Mouse (Mus musculus): ENCODE results near the gene Adamts16. TPM values are rescaled to one million over a fixed set of nuclear protein-coding genes. Genes with fewer than 3 reads are reported as not detected.

Gene Adamts16
- polyA plus RNA-seq, 1 experiment from 2014 or later, result 1.1 TPM

DNA sequence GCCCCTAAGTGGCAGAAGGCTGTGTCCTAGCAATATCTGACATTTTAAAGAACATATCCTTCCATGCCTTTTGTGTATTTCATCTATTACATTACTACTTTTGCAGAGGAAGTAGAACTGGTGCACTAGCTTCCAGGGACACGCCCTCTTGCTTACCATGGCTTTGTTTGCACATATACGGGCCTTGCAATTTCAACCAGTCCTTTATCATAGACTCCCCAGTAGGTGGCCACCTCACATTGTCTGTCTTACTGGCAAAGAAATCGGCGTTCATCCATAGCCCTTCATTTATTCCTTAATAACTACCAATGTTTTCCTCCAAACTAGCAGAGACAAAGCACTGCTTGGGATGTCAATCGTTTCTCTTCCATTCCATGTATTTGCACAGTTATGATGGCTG lies 125.6 kb downstream of the Adamts16 start:
- H3K27ac ChIP-seq (ENCODE audit: low read length), result no peak overlapping the region
- H3K36me3 ChIP-seq (ENCODE audit: control insufficient read depth, insufficient read depth), result no peaks in the 10 kb centered on the region
- no peak overlapping the region for H3K4me3 ChIP-seq (replicated peaks; ENCODE audit: low read length)
- no peaks in the 10 kb centered on the region for H3K27me3 ChIP-seq (replicated peaks; ENCODE audit: control insufficient read depth, insufficient read depth, low read length)
- ATAC-seq, result no peak
- no peak overlapping the region for H3K9ac ChIP-seq (replicated peaks; ENCODE audit: low read depth, low read length)
- 72% methylated on average over 5 of the region's 5 CpGs for WGBS
- H3K4me2 ChIP-seq (ENCODE audit: low read length), result no peak overlapping the region
- no peaks in the 10 kb centered on the region for H3K9me3 ChIP-seq (ENCODE audit: control insufficient read depth, low read length)
- peaks cover 6% of the 10 kb centered on the region; the same call in 1 of the 2 replicates for H3K4me1 ChIP-seq (replicated peaks; ENCODE audit: control insufficient read depth, insufficient read depth, low read length)

DNA sequence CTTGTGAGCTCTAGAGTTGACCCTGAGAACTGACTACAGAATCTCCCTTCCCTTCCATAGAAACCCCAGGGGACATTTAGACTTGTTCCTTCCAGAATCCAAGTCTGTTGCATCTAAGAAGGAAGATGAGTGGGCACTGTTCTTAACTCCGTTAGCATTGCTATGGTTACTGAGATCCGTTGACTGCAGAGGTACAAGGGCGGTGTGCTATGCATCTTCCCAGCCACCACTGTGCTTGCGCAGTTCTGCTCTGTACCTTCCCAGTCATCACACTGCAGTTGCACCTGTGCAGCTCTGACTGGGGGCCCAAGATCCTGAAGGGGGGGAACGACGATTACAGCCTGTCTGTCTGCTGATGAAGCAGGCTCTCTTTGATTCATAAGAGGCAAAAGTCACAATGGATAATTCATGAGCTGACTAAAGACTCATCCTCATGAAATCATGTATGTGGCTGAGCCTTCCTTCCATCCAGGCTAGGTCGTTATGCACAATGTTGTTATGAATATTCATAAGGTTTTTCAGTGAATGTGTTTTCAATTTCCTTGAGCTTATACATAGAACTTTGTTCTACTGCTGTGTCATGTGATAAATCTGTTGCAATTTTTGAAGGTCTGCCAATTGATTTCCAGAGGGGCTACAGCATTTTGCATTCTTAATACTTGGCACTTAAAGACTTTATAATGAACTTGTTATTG lies 127.4 kb downstream of the Adamts16 start:
- Histone ChIP-seq H3K4me1 (replicated peaks; ENCODE audit: control insufficient read depth, insufficient read depth, low read length) (peaks cover 6% of the 10 kb centered on the region; the same call in 1 of the 2 replicates), H3K4me2 (ENCODE audit: low read length) (no peak overlapping the region), H3K9ac (replicated peaks; ENCODE audit: low read depth, low read length) (no peak overlapping the region), H3K27me3 (replicated peaks; ENCODE audit: control insufficient read depth, insufficient read depth, low read length) (no peaks in the 10 kb centered on the region), H3K27ac (ENCODE audit: low read length) (peak overlapping the region; percentile 53), H3K9me3 (ENCODE audit: control insufficient read depth, low read length) (no peaks in the 10 kb centered on the region), H3K4me3 (replicated peaks; ENCODE audit: low read length) (no peak overlapping the region), H3K36me3 (ENCODE audit: control insufficient read depth, insufficient read depth) (no peaks in the 10 kb centered on the region)
- peak; percentile 95 for ATAC-seq
- 48% methylated on average over 7 of the region's 7 CpGs for WGBS

DNA sequence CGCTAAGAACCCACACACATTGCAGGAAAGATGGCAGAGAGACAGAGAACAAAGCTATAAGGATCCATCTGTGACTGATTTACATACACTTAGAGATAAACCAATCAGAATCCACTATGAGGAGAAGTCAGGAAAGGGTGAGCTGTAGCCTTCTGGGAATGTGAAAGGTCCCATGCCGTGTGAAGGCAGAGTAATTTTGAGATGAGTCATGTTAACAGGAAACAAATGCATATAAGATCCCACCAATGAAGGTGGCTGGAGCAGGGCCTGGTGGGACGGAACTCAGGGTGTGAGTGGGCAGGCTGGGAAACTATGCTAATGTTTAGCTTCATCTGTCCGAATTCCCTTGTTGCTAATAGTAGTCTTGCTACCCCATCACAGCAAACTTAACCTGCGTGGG lies 128.3 kb downstream of the Adamts16 start:
- ATAC-seq, result no peak
- Histone ChIP-seq H3K4me2 (ENCODE audit: low read length) (no peak overlapping the region), H3K9ac (replicated peaks; ENCODE audit: low read depth, low read length) (no peak overlapping the region), H3K4me3 (replicated peaks; ENCODE audit: low read length) (no peak overlapping the region), H3K27me3 (replicated peaks; ENCODE audit: control insufficient read depth, insufficient read depth, low read length) (no peaks in the 10 kb centered on the region), H3K4me1 (replicated peaks; ENCODE audit: control insufficient read depth, insufficient read depth, low read length) (peaks cover 6% of the 10 kb centered on the region; the same call in 1 of the 2 replicates), H3K27ac (ENCODE audit: low read length) (no peak overlapping the region), H3K9me3 (ENCODE audit: control insufficient read depth, low read length) (no peaks in the 10 kb centered on the region), H3K36me3 (ENCODE audit: control insufficient read depth, insufficient read depth) (no peaks in the 10 kb centered on the region)
- 83% methylated on average over 5 of the region's 5 CpGs for WGBS

DNA sequence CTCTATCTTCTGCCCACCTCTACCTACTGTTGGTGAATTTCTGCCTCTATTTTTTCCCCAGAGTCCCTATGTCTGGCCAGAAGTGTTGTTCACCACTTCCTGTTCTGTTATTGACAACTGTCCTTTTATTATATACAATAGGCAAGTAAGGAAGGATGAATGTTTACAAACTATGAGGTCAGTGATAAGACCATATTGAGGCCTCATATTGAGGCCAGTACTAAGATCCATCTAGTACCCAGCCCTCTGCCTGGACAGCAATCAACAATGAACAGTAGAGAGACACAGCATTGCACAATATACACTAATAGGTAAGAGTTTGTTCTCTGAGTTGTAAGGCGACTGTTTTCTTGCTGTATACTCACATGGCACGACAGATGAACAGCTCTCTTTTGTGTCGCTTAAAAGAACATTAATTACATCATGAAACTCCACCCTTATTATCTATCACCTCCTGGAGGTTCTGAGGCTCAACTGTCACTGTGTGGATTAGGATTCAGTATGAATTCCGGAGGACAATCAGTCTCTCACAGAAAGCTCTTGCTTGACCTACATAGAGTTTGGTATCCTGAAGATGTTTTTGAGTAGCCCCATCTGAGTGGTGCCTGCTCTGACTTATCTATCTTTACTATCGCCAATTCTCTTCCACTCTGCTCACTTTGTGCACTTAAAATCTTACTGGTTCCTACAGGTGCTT lies 134.3 kb downstream of the Adamts16 start:
- Histone ChIP-seq H3K4me2 (ENCODE audit: low read length) (no peak overlapping the region), H3K4me3 (replicated peaks; ENCODE audit: low read length) (no peak overlapping the region), H3K36me3 (ENCODE audit: control insufficient read depth, insufficient read depth) (no peaks in the 10 kb centered on the region), H3K9me3 (ENCODE audit: control insufficient read depth, low read length) (no peaks in the 10 kb centered on the region), H3K4me1 (replicated peaks; ENCODE audit: control insufficient read depth, insufficient read depth, low read length) (no peaks in the 10 kb centered on the region), H3K9ac (replicated peaks; ENCODE audit: low read depth, low read length) (no peak overlapping the region), H3K27ac (ENCODE audit: low read length) (no peak overlapping the region), H3K27me3 (replicated peaks; ENCODE audit: control insufficient read depth, insufficient read depth, low read length) (no peaks in the 10 kb centered on the region)
- no peak for ATAC-seq
- 84% methylated on average over 5 of the region's 5 CpGs for WGBS

DNA sequence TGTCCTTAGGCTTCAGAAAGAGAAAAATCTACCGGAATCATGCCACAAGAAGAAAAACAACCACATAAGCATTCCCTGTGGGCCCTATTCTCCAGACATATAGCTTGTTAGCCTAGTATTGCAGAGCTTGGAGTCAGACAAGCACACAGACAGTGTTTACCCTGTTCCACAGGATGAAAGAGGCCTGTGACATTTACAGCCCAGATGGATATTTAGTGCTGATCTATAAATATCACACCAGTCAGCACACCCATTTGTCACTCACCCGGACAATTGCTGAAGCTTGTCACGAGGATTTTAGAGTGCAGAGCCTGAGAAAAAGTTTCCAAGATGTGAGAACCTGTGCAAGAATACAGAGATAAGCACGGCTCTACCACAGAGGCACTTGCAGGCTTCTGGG lies 138.7 kb downstream of the Adamts16 start:
- Histone ChIP-seq H3K4me1 (replicated peaks; ENCODE audit: control insufficient read depth, insufficient read depth, low read length) (no peaks in the 10 kb centered on the region), H3K36me3 (ENCODE audit: control insufficient read depth, insufficient read depth) (no peaks in the 10 kb centered on the region)
- 76% methylated on average over 4 of the region's 4 CpGs for WGBS

DNA sequence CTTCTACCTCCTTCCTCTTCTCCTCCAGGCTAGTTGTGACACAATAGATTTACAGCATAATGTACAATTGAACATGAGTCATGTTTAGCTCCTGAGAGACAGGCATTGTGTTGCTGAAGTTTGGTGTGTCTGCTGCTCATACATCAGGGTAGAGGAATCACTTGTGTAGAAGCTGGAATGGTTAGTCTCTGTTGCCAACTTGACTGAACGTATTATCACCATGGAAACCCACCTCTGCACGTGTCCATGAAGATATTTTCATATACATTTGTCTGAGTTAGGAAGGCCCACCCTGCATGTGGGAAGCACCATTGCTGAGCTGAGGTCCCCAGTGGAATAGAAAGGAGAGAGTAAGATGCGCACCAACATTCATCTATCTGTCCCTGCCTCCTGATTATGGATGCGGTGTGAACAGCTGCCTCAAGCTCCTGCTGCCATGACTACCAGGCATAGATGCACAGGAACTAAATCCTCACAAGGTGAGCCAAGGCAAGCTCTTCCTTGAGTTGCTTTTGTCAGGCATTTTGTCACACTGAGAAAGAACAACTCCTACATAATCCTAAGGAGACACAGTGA lies 142.7 kb downstream of the Adamts16 start:
- no peak overlapping the region for H3K27ac ChIP-seq (ENCODE audit: low read length)
- H3K4me2 ChIP-seq (ENCODE audit: low read length), result no peak overlapping the region
- no peaks in the 10 kb centered on the region for H3K4me1 ChIP-seq (replicated peaks; ENCODE audit: control insufficient read depth, insufficient read depth, low read length)
- ATAC-seq, result peak; percentile 26; the same call in 1 of the 2 replicates
- H3K9ac ChIP-seq (replicated peaks; ENCODE audit: low read depth, low read length), result no peak overlapping the region
- no peak overlapping the region for H3K4me3 ChIP-seq (replicated peaks; ENCODE audit: low read length)
- H3K9me3 ChIP-seq (ENCODE audit: control insufficient read depth, low read length), result no peaks in the 10 kb centered on the region
- no peaks in the 10 kb centered on the region for H3K27me3 ChIP-seq (replicated peaks; ENCODE audit: control insufficient read depth, insufficient read depth, low read length)
- no peaks in the 10 kb centered on the region for H3K36me3 ChIP-seq (ENCODE audit: control insufficient read depth, insufficient read depth)
- 69% methylated on average over 4 of the region's 4 CpGs for WGBS

More for the DNA sequence above, 138.7 kb downstream of the Adamts16 start:
- ATAC-seq, result no peak
- Histone ChIP-seq H3K27me3 (replicated peaks; ENCODE audit: control insufficient read depth, insufficient read depth, low read length) (no peaks in the 10 kb centered on the region), H3K27ac (ENCODE audit: low read length) (no peak overlapping the region), H3K9me3 (ENCODE audit: control insufficient read depth, low read length) (no peaks in the 10 kb centered on the region), H3K9ac (replicated peaks; ENCODE audit: low read depth, low read length) (no peak overlapping the region), H3K4me2 (ENCODE audit: low read length) (no peak overlapping the region), H3K4me3 (replicated peaks; ENCODE audit: low read length) (no peak overlapping the region)

DNA sequence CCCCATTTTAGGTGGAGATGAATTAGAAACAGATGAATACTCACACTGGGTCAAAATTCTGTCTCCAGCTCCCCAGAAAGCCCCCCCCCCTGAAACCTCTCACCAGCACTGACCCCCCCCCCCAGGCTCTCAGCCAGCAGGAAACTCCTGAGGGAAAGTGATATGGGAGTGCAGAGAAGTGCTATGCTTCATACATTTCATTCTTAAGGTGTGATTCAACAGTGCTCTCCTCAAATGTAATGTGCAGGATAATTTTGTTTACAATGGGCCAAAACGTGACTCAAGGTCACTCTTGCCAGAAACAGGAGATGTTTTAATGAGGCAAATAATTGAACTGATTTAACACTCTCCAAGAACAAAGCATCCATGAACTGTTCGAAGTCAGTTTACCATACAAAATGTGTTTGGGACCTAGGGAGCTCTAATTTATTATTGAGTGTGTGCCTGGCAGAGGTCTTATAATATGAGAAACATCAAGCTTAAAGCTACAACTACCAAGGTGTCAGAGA lies 152.1 kb downstream of the Adamts16 start:
- no peak for ATAC-seq
- H3K9me3 ChIP-seq (ENCODE audit: control insufficient read depth, low read length), result no peaks in the 10 kb centered on the region
- no peaks in the 10 kb centered on the region for H3K27me3 ChIP-seq (replicated peaks; ENCODE audit: control insufficient read depth, insufficient read depth, low read length)
- 26% methylated on average over 2 of the region's 2 CpGs for WGBS
- no peaks in the 10 kb centered on the region for H3K4me1 ChIP-seq (replicated peaks; ENCODE audit: control insufficient read depth, insufficient read depth, low read length)
- no peak overlapping the region for H3K4me2 ChIP-seq (ENCODE audit: low read length)
- H3K36me3 ChIP-seq (ENCODE audit: control insufficient read depth, insufficient read depth), result no peaks in the 10 kb centered on the region
- H3K9ac ChIP-seq (replicated peaks; ENCODE audit: low read depth, low read length), result no peak overlapping the region
- no peak overlapping the region for H3K27ac ChIP-seq (ENCODE audit: low read length)
- no peak overlapping the region for H3K4me3 ChIP-seq (replicated peaks; ENCODE audit: low read length)

DNA sequence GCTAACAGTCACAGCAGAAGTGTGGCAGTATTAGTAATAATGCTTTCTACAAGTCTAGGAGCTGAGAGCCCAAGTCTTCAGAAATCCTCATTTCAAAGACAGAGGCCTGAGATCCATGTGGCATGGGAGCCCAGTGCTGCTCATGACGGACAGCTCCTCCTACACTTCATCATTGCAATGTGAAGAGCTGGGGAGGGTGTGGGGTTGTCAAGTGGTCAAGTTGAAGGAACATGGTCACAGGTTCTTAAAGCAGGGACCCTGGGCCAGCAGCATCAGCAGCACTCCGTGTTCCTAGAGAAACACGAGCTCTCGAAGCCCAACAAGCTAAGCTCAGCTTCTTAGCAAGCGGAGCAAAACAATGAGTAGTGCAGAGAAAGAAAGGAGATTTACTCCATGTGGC lies 155.8 kb downstream of the Adamts16 start:
- Histone ChIP-seq H3K4me2 (ENCODE audit: low read length) (no peak overlapping the region), H3K9ac (replicated peaks; ENCODE audit: low read depth, low read length) (no peak overlapping the region), H3K4me3 (replicated peaks; ENCODE audit: low read length) (no peak overlapping the region), H3K27me3 (replicated peaks; ENCODE audit: control insufficient read depth, insufficient read depth, low read length) (no peaks in the 10 kb centered on the region), H3K27ac (ENCODE audit: low read length) (no peak overlapping the region), H3K36me3 (ENCODE audit: control insufficient read depth, insufficient read depth) (no peaks in the 10 kb centered on the region), H3K9me3 (ENCODE audit: control insufficient read depth, low read length) (no peaks in the 10 kb centered on the region), H3K4me1 (replicated peaks; ENCODE audit: control insufficient read depth, insufficient read depth, low read length) (no peaks in the 10 kb centered on the region)
- ATAC-seq, result no peak
- 68% methylated on average over 5 of the region's 5 CpGs for WGBS

DNA sequence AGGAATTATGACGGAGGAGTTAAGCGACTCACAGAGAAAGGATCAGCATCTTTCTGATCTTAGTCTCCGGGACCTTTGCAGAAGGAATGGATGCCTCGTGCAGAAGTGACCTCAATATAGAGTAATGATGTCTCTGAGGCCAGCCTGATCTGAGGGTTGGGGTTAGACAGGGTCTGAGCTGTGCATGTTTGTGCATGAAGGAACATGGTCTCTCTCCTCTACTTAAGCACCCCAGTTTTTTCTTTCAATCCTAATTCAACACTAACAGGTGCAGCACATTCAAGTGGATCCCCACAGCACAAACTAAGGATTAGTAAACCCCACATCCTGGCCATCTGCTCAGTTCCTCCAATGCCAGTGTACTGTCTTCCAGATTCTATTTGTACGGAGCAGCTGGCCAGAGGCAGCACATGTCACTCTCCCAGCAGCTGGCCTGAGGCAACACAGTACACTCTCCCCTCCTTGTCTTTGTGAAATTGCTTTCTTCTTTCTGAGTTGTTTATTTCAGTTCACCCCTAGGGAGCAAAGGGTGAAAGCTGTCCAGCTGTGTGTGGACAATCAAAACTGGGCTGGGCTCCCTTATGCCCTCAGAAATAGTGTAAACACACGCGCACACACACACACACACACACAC lies 156.5 kb downstream of the Adamts16 start:
- H3K4me2 ChIP-seq (ENCODE audit: low read length), result no peak overlapping the region
- no peak overlapping the region for H3K9ac ChIP-seq (replicated peaks; ENCODE audit: low read depth, low read length)
- no peaks in the 10 kb centered on the region for H3K9me3 ChIP-seq (ENCODE audit: control insufficient read depth, low read length)
- no peak overlapping the region for H3K4me3 ChIP-seq (replicated peaks; ENCODE audit: low read length)
- H3K4me1 ChIP-seq (replicated peaks; ENCODE audit: control insufficient read depth, insufficient read depth, low read length), result no peaks in the 10 kb centered on the region
- 67% methylated on average over 7 of the region's 7 CpGs for WGBS
- 0 out of 2 replicates have a peak, but pooled peaks have one; percentile 38 for ATAC-seq
- no peaks in the 10 kb centered on the region for H3K36me3 ChIP-seq (ENCODE audit: control insufficient read depth, insufficient read depth)
- H3K27me3 ChIP-seq (replicated peaks; ENCODE audit: control insufficient read depth, insufficient read depth, low read length), result no peaks in the 10 kb centered on the region
- H3K27ac ChIP-seq (ENCODE audit: low read length), result no peak overlapping the region

Measured in forebrain, embryonic 16.5 days (tissue).